Mouse (Mus musculus) monocyte, adult 2 months (primary cell): Measurements from ENCODE around the gene Rexo4.

Source experiments
- DNase-seq, 2 experiments: peaks; one replicate each; pipeline ENCODE4 v3.0.0; 2022; ENCODE audit warnings: low spot score in 2 of 2, low read depth in 1 of 2

Gene Rexo4

GRCm38 (mm10) chr2:26950411-26950810 is 13.8 kb downstream of the Rexo4 start:
- no peak for DNase-seq

- no peak for DNase-seq
Observed at GRCm38 (mm10) chr2:26943253-26943652, 20.9 kb downstream of the Rexo4 start.

- DNase-seq = peak in 1 of 2 experiments; percentile 23
Observed at GRCm38 (mm10) chr2:26941539-26941938, 22.6 kb downstream of the Rexo4 start.

DNA sequence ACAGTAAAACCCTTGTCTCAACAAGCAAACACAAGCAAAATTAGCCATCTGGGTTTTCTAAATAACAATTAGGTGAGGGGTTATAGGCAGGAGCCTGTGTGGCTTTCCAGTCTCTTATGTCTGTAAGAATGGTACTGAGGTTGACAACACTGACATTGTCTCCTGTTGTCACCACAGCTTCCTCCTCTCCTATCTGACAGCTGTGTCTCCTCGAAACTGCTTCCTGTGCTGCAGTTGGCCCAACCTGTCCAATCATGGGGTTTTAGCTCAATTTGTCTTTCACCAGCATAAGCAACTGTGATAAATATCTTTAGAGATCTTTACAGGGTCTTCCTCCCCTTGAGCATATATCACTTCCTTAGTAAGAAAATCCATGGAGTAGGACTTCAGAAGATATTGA is 27.8 kb downstream of the Rexo4 start:
- no peak for DNase-seq

DNA sequence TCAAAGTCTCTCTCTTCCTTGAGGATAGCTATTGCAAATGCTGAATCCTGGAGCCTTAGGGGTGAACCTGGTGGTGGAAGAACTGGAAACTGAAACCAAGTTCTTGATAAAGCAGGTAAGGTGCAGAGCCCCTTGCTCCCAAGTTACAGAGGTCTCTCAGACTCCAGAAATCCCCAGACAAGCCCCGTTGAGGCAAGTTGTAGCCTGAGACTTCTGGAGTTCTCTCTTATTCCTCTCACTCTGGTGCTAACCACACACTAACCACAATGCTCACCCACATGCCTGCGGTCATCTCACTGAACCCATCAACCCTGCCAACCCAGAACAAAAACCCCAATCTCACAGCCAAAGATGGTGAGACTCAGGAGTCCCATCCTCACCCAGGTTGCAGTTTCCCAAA is 28.9 kb downstream of the Rexo4 start:
- no peak for DNase-seq

GRCm38 (mm10) chr2:26933304-26934055 is 30.7 kb downstream of the Rexo4 start, which contains the start of the genes Surf4 and Stkld1:
TSS of gene Surf4 (minus strand) at chr2:26933928.
TSS of gene Stkld1 (plus strand) at chr2:26934047.
- peak; percentile 71 to 83 for DNase-seq

- DNase-seq = peak in 1 of 2 experiments; percentile 13
Observed at GRCm38 (mm10) chr2:26932473-26933303, 31.5 kb downstream of the Rexo4 start.

DNA sequence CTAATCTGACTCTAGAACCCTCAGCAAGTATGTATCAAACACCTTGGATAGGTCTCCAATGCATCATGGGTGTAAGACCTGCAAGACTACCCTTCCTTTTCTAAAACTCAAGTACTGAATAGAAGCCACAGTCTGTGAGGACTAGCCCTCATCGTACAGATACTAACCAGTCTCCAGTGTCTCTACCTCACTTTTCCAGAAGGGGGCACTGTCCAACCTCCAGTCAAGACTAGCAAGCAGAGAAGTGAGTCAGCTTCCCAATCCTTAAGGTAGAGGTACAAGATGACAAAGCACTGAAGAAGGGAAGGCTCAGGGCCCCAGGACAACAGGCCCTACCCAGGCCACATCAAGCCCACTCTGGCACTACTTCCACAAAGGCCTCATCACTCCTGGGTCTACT is 33.8 kb downstream of the Rexo4 start:
- peak in 1 of 2 experiments; percentile 46 for DNase-seq

DNA sequence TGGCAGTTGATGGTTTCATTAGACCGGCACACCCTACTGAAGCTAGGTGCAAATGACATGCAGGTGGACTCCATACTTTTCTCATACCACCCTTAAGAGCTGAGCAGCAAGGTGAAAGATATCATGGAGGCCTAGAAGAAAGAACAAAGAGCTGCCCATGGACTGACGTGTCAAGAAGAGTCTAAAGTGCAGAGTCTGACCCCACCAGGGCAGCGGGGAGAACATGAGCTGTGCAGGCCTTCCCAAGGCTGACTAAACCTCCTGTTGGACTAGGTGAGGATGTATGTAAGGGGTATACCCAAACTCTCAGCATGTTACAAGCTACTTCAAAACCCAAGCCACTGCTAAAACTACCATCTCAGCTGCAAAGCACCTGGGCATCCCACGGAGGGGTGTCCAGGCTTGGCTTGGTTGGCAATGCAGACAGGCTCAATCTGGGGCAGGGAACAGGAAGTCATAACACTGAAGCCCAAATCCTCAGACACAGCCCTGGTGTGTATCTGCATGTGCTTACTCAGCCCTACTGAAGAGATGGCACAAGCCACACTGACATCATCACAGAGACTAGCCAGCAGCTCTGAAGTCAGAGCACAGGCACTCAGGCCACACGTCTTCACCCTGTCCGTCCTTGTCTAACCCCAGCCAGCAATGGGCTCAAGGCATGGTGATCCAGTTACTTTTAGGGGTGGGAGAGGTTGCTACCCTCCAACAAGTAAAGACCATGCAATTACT is 36.3 kb downstream of the Rexo4 start:
- no peak for DNase-seq

DNA sequence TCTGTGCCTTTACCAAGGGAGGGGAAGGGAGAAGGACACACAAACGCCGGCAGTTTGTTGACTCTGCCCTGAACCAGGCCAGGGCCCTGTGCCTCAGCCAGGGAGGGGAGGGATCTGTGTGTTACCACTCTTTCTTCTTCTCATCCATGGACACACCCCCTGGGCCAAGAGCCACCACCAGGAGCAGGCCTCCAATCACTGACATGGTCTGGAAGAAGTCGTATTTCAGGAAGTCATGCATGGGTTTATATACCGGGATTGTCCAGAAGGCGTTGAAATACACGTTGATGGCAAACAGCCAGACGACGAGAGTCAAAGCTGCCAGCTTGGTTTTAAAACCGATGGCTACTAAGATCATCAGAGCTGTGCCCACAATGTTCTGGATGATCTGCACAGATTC is 42.4 kb downstream of the Rexo4 start:
- no peak for DNase-seq

- DNase-seq = no peak
Observed at GRCm38 (mm10) chr2:26920190-26920855, 43.9 kb downstream of the Rexo4 start.

DNA sequence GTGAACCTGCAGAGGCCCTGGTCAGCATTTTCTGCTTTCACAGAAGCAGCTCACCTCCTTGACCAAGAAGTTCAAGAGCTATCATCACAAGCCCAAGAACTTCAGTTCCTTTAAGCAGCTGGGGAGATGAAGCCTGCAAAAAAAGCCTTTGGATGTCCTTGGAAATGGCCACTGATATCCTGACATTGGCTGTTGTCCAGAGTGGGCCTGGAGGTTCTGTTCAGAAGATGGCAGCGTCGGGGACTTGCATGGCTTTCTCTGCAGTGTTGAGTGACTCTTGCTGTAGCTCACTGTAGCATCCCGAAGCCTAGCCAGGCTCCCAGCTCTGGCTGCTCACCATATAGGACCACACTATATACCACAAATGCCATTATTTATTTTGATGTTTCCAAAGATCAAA is 44.5 kb downstream of the Rexo4 start:
- DNase-seq = no peak

DNA sequence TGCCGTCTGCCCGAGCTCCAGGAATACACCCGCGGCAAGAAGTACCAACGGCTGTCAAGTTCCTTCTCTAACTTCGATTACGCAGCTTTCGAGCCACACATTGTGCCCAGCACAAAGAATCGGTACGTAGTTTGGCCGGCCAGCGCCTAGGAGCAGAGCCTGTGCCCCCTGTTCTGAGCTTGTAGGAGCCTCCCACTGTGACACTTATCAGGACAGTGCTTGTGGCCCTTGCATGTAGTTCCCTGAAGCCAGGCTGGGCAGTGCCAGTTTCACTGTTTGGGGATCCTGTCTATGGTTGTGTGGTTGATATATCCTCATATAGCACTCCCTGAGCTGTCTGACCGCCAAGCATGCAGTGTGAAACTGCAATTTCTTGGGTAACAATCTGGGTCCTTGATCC is 47.4 kb downstream of the Rexo4 start:
- DNase-seq = no peak

DNA sequence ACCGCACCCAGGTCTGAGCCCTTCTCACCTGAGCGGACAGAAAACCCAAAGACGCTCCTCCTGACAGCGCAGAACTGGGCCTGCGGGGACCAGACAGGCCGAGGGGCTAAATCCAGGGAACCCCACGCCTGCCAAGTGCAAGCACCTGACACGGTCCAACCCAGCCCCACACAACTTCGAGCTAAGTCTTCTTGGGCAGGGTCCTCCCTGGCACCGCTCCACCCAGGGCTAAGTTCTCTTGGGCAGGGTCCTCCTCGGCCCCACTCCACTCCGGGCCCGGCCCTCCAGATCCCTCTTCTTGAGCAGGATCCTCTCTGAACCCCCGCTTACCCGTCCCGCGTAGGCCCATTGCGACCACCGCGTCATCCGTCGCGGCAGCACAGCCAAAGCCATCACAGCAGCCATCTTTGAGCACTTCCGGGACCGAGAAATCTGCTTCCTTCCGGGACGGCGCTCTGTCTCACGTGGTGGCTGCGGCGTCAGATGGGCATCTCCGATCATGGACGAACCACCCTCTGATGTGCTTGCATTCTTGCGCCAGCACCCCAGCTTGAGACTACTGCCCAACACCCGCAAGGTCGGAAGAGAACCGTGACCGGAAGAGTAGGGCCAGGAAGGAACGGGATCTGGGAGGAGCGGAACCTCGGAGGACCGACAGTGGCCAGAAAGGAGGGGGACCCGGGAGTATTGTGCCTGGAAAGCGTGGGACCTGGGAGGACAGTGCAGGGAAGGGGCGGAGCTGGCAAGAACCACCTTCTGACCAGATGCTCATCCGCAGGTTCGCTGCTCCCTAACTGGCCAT is 48.1 kb downstream of the Rexo4 start, which contains the start of the genes Surf2 and Surf1:
Surf2 (plus strand) TSS at position 441 of the 802 bp plus-strand sequence.
Surf1 (minus strand) TSS at position 604 of the 802 bp plus-strand sequence.
- DNase-seq = peak; percentile 57 to 69

GRCm38 (mm10) chr2:26914148-26914941 is 49.8 kb downstream of the Rexo4 start:
- DNase-seq = no peak

DNA sequence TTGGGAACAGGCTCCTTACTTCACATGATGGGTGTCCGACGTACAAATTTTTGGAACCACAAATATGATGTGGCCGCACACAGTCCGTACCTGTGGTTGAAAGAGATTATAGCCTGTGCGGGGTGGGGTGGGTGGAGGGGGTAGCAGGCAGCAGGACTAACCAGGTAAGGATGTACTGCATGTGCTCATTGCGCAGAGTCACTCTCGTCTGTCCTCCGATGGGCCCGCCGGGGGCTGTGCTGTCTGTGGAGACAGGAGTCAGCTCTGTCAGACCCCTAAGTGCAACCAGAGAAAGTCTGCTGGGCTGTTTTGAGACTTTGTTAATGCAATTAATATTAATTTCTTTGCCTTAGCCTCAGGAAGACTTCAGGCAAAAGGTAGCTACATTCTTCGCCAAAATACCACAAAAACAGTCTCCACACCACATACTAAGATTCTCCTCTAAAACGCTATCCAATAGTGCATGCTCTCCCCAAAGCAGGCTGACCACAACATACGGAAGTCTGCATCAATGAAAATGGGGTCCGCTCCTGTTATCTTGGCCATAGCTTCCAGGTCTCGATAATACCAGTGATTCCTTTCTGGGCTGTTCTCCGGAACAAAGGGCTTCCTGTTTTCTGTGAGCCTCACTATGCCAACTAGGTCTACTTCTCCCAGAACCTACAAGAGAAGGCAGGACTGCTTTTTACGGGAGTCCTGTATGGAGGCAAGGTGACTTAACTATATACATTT is 50.6 kb downstream of the Rexo4 start:
- no peak for DNase-seq

DNA sequence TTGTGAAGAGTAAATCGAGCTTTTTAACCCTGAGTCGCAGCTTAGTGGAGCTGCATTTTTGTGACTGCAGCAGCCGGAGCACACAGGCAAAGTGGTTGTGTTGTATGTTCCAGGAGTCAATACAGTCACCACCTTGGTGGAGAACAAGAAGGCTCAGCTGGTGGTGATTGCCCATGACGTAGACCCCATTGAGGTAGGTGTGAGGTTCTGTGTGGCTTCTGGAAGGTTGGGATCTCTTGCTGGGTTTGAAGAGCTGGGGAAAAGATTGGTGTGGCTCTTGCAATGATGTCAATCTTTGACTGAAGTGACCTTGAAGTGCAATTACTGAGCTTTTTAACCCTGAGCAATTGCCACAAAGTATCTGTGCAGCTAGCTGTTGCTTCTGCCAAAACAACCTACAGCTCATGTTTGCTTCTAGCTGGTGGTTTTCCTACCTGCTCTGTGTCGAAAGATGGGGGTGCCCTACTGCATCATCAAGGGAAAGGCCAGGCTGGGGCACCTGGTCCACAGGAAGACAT is 51.9 kb downstream of the Rexo4 start:
- no peak for DNase-seq
